Mouse (Mus musculus) frontal cortex, adult 2 months (tissue): Measurements from ENCODE around the gene Sec31a. TPM values are rescaled to one million over a fixed set of nuclear protein-coding genes. Genes with fewer than 3 reads are reported as not detected.
"Not testable (repeated sequence)": the region's sequence is repeated elsewhere in the genome, so short reads cannot be mapped to it uniquely, and the experiment has no call there.

Experiments
- DNase-seq, 2 experiments: peaks; one replicate each; pipeline ENCODE4 v3.0.0; 2022; ENCODE audit warnings: low spot score in 1 of 2; ENCODE audit errors: extremely low spot score in 1 of 2
- polyA plus RNA-seq: library from polyadenylated mRNA; depleted of rRNA; stranded (reverse); fragments of >200 nt; gene quantifications from 2 replicates; pipeline ENCODE4 v1.2.3, GENCODE M21; 2012; rRNA removed

Gene Sec31a
- 123 and 126 TPM in 2 replicates for polyA plus RNA-seq

DNA sequence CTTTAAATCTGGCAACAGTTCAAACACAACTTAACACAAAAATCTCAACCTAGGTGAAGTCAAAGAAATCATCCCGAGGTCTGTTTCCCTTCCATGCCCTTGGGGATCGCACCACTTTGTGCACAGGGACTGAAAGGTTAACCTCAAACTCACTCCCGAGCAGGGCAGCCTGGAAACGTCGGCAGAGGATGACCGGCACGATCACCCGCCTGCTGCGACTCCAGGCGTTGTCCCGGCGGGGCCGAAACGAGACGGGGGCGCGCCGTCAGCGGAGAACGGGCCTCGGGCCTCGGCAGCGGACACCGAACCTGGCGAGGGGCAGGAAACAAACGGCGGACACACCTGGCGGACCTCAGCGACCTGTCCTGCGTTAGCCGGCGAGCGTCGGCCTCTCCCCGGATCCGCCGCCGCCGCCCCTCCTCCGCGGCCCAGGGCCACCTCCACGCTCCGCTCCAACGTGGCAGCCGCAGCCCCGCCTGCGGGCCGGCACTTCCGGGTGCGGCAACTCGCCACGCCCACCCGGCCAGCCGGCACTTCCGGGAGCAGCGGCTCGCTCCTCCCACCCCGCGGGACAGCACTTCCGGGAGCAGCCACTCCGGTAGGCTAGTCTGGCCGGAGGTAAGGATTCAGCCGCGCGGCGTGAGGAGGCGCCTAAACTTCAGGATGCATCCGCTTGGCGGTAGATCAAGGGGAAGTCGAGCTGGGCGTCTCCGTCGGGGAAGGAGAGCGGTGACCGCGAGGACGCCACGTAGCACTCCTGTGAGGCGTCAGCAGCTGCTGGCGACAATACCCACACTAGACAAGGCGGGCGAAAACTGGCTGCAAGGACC is at the start of gene Sec31a:
Sec31a (minus strand) TSS at position 474 of the 830 bp plus-strand sequence.
- peak; percentile 95 to 97 for DNase-seq

DNA sequence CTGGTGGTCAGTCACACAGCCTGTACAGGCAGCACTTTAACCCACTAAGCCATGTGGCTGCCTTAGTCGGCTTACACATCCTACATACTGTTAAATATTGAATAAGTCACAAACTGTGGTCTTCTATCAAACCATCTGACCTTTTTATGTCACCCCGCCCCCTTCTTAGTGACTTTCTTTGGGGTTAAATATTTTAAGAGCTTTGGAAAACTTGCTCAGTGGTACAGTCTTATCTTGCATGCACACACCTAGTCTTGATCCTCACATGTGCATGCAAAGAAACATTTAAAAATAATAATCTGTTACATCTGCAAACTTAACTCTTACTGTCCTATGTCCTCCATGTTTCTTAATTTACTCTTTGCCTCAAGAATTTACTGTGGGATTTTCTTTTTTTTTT is 46.3 kb upstream of the Sec31a start:
- no peak for DNase-seq

GRCm38 (mm10) chr5:100461526-100461925 is 45.5 kb upstream of the Sec31a start:
- no peak for DNase-seq

DNA sequence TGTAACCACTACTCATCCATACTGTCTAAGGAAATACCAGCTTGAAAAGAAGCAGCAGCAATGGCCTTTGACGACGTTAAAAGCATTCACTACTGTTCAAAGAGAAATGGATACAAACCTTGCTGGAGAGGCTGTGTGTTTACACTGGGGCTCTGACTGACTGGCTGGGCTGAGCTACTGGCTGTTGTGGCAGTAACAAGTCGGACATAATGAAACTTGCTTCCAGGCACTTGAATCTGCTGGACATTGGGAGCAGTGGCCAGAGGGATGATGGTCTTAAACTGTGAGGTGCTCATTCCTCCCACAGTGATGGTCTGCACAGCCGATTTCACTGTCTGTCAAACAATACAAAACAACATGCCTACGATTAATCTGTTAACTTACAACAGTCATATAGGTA is 43.4 kb upstream of the Sec31a start:
- no peak for DNase-seq

- no peak for DNase-seq
Observed at GRCm38 (mm10) chr5:100451871-100452270, 35.8 kb upstream of the Sec31a start.

- no peak for DNase-seq
Observed at GRCm38 (mm10) chr5:100438796-100439195, 22.8 kb upstream of the Sec31a start.

DNA sequence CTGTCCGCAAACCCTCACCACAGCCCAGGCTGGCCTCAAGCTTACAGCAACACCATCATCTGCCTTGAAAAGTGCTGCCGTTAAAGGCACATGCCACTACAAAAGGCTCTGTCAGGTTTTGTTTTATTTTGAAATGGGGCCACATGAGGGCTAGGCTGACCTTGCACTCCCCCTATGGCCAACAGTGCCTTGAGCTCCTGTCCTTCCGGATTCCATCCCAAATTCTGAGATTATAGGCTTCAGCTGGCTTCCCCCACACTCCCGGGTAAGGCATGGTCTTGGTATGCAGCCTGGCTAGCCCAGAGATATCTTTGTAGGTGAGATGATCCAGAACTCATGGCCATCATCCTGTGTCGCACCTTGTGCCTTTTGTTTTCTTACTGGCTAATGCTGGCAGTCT is 21.9 kb upstream of the Sec31a start:
- no peak for DNase-seq

DNA sequence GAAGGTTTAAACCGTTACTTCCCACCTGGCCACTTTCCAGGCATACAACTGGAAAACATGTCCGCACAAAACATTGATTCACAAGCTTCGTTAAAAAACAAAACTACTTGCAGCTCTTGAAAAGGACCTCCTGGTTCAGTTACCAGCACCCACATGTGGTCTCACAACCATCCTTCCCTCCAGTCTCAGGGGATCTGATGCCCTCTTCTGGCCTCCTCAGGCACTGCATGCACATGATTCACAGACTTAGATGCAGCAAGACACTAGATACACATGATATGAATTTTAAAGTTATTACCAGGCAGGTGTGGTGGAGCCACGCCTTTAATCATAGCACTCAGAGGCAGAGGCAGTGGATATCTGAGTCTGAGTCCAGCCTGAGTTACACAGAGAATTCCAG is 21.1 kb upstream of the Sec31a start:
- DNase-seq = no peak

- no peak for DNase-seq
Observed at GRCm38 (mm10) chr5:100430966-100431365, 14.9 kb upstream of the Sec31a start.

DNA sequence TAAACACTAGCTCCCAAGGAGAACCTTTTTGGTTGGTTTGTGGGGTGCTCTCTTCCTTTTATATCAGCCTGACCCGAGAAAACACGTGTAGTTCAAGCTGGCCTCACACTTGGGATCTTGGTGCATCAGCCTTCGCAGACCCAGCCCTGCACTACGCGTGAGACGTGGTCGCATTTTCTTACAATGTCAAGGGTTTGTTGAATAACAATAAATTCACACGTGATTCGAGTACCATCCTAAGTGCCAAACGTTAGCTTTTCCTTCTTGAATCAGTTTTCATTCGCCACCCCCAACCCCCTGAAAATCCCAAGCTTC is 14.0 kb upstream of the Sec31a start:
- no peak for DNase-seq

- DNase-seq = peak; percentile 90 to 94
Observed at GRCm38 (mm10) chr5:100429344-100430075, 13.5 kb upstream of the Sec31a start.

DNA sequence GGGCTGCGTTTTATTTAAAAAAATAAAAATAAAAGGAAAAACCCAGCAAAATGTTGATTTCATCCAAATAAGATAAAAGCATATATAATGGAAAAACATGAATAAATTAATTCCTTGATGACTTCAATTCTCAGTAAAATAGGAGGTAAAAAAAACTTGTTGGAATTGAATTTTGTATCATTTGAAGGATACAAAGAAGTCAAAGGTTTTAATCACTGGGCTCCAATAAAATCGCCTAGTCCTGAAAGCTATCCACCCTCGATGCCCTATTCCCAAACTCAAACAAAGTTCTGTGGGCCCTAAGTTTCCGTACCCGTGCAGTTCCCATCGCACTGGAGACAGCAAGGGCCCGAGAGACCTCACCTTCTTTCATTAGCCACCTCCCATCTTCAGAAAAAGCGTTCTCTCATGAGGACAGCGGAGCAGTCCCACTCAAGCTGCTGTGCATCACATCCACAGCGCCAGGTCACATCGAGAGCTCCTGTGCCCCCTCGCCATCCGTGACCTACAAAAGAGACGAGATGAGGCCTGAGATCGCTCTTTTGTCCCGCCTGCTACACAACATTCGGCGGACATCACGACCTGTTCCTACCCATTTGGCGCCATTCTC is 12.8 kb upstream of the Sec31a start:
- no peak for DNase-seq

DNA sequence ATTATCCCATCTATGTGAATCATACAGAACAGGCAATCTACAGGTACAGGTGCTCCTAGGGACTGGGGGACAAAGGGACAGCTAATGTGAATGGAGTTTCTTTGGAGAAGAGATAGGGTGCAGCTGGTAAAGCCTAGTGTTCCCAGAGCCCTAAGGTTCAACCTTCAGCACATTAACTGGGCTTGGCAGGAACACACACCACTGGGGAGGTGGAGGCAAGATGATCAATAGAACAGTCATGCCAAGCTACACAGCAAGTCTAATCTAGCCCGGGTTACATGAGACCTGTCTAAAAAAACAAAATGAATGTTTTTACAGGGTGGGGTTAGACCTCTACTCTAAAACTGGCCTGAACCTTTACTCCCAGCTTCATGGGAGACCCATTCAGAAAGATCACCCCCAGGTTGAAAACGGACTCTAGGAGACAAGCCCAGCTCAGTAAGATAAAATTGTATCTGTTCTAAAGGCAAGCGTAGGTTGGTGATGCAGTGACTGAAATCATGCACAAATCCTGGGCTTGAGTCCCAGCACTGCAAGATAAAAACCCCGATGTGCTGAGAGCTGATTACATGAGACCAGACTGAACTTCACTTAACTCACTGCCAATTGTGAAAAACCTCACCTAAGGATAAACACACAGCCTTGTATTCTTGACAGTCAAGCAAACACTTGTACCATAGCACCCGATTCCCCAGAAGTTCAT is 12.1 kb upstream of the Sec31a start:
- peak in 1 of 2 experiments; percentile 44 for DNase-seq

DNA sequence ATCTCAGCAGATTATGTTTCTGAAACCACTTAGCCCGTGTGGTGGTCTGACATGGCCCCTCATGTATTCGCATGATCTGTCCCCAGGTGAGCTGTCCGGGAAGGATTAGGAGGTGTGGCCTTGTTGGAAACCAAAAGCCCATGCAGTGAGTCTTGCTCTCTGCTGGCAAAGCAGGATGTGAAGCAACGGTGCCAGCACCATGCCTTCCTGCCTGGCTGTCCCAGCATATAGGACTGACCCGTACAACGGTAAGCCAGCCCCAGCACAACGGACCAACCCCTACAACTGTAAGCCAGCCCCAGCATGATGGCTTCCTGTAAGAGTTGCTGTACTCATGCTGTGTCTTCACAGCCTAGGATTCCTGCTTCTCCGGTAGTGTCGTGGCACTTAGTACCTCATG is 11.2 kb upstream of the Sec31a start:
- DNase-seq = no peak

DNA sequence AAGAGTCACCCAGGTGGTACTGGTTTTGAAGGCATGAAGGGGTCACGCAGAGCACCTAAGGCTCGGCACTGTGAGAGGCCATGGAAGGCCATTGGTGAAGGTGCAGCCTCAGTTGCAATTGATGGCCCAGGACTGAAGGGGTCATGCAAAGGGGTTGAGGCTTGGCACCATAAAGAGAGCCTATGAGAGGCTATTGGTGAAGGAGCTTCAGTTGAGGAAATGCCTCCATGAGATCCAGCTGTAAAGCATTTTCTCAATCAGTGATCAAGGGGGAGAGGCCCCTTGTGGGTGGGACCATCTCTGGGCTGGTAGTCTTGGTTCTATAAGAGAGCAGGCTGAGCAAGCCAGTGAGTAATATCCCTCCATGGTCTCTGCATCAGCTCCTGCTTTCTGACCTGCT is 9.8 kb upstream of the Sec31a start:
- DNase-seq = not testable (repeated sequence)

DNA sequence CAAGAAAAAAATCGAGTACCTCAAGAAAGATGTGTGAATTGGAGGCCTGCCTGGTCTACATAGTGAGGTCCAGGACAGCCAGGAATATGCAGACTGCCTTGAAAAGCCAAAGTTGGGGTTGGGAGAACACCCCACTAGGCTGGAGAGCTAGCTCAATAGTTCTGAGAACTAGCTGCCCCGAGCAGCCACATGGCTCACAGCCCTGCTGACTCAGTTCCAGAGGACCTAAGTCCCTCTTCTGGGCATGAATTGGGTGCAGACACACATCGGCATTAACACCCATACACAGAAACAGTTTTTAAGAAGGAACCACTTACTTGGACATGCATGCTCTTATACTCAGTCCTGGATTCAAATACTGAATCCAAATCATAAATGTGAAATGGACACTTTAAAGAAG is 8.2 kb upstream of the Sec31a start:
- DNase-seq = no peak

- DNase-seq = no peak
Observed at GRCm38 (mm10) chr5:100423626-100424025, 7.6 kb upstream of the Sec31a start.

GRCm38 (mm10) chr5:100418861-100419260 is 2.8 kb upstream of the Sec31a start:
- DNase-seq = no peak

GRCm38 (mm10) chr5:100418077-100418476 is 2.0 kb upstream of the Sec31a start:
- no peak for DNase-seq

GRCm38 (mm10) chr5:100414474-100415196 is 1.4 kb downstream of the Sec31a start:
- DNase-seq = no peak
